Mouse (Mus musculus) monocyte, adult 2 months (primary cell): ENCODE results near the gene Camkmt.

ENCODE experiments used
- DNase-seq, 2 experiments: peaks; one replicate each; pipeline ENCODE4 v3.0.0; 2022; ENCODE audit warnings: low spot score in 2 of 2, low read depth in 1 of 2

The Camkmt gene

DNA sequence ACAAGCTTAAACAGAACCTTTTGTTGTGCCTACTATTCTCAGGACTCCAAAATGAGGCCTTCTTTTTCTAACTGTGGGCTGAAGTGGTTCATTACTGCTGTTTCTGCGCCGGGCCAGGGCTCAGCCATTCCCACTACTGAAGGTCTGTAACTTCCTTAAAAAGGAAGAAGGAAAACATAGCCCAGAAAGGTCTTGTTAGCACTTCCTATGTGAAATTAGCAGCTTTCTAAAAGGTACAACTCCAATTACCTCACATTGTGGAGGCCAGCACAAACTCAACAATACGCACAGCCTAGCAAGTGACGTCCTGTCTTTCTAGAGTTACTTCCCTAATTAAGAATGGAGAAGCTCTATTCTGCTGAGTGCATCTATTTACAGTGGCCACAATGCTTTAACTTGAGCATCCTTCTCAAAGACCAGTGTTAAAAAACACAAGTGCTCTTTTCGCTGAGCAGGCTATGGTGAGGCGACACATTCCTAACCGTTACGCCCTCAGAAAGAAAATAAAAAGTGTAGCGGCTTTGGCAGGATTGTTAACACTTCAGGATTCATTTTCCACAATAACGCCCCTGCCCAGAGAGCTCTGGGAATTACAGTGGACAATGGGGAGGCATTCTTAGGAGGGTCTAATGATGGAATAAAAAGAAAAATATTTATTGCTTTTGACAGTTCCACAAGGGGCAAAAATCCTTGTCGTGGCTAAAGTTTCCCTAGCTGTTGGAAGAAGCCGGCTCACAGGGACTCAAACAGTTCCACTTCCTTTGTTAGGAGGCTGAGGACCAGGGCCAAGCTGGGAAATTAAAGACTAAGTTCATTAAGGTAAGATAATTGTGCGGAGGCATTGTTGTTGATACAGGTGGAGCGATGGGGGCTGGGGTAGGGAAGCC lies 398.5 kb downstream of the Camkmt start:
- DNase-seq = peak in 1 of 2 experiments; percentile 12

DNA sequence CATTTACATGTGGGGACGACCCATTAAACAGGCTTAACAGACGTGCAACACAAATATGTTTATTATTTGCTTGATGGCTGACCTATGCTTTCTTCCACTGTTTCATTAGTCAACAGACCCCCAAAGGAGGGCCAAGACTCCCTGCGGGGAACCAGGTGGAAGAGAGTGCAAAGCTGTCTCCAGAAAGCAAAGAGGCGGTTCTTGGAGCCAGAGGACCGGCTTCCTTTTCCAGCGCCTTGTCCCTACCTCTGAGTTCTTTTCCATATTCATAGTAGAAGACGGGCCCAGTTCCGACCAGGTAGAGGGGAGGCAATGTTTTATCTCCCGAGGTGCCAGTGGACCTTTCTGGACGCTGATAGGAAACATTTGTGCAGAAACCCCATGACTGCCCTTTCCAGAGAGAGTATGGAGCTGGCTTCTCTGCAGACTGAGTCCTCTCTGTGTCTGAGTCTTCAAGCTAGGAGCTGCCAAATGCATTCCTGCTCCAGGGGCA lies 399.2 kb downstream of the Camkmt start:
- no peak for DNase-seq

DNA sequence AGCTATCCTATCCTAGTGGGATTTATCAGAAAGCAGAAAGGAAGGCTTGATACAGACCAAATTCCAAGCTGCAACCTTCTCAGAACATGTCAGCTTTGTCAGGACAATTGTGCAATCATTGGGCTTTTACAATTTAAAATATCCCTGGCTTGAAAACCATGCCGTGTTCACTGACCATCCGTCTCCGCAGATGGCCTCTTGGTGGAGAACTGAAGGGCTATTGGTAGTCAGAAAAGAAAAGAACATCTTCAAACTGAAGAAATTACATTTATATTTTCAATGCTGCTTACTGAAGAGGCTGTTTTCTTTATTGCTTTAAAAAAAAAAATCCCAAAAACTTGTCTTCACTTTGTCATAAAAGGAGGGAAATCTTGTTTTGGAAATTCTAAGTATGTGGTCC lies 401.1 kb downstream of the Camkmt start:
- no peak for DNase-seq

DNA sequence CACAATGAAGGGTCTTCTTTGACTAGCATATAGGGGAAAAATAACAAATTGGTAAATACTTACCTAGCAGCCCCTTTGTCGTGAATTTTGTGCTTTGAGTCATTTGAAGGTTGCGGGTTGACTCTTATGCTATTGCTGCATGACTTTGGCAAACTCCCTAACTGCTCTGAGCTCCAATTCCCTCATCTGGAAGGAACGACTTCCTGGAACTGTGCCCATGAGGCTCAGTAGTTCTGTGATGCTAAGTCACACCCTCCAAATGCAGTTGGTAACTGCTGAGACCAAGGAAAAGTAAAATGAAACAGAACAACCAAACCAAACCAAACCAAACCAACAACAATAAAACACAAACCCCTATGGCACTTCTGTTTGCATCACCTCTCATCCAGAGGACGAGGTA lies 403.2 kb downstream of the Camkmt start:
- DNase-seq = no peak

DNA sequence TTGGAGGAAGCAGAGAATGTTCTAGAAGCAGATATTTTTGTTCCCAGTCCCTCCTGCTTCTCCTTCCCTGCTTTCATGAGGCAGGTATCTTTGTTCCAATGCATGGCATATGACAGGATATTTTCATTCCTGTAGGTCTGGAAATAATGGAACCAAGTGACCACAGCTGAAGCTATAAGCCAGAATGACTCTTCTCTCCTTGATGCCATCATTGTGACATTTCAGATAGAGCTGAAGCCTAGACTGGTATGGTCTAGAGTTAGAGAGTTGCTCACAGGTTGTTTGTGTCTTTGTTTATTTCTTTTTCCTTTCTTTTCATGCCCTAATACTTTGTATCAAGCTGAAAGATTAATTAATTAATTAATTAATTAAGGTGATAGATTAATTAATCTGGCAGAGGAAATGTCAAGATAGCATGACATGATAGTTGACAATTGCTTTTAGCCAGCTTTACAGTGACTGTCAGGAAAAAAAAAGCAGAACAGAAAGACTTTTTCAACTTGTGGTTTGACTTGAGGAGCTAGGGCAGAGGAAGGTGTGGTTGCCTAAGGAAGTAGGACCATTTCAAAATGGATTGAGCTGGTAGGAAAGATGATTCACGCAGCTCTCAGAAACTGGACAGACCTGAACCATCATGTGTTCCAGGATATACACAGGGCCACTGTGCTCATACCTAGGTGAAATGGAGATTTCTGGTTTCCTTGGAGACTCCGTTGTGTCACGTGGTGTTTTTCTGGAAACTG lies 404.8 kb downstream of the Camkmt start:
- DNase-seq = peak in 1 of 2 experiments; percentile 5

DNA sequence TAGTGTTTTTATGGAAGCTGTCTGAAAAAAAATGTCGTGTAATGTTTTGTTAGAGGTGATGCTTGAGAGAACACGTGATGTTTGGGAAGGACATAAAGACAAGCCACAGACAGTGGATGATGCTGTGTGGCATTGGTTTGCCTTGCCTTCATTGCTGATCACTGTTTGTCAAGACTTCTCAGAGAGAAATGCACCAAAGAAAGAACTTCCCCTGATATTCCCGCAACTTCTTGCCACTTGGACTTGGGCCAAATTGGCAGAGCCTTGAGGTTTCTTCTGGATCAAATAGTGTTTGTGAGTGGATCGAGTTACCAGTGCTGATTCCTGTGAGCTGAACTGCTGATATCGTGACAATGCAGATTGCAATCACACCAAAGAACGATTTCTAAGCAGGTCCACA lies 405.5 kb downstream of the Camkmt start:
- no peak for DNase-seq

DNA sequence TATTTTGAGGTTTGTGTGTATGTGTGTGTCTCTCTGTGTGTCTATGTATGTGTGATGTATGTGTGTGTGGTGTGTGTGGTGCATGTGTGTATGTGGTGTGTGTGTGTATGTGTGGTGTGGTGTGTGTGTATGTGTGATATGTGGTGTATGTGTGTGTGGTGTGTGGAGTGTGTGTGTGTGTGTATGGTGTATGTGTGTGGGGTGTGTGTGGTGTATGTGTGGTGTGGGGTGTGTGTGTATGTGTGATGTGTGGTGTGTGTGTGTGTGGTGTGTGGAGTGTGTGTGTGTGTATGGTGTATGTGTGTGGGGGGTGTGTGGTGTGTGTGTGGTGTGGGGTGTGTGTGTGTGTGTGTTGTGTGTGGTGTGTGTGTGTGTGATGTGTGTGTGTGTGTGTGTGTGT lies 414.5 kb downstream of the Camkmt start:
- no peak for DNase-seq

DNA sequence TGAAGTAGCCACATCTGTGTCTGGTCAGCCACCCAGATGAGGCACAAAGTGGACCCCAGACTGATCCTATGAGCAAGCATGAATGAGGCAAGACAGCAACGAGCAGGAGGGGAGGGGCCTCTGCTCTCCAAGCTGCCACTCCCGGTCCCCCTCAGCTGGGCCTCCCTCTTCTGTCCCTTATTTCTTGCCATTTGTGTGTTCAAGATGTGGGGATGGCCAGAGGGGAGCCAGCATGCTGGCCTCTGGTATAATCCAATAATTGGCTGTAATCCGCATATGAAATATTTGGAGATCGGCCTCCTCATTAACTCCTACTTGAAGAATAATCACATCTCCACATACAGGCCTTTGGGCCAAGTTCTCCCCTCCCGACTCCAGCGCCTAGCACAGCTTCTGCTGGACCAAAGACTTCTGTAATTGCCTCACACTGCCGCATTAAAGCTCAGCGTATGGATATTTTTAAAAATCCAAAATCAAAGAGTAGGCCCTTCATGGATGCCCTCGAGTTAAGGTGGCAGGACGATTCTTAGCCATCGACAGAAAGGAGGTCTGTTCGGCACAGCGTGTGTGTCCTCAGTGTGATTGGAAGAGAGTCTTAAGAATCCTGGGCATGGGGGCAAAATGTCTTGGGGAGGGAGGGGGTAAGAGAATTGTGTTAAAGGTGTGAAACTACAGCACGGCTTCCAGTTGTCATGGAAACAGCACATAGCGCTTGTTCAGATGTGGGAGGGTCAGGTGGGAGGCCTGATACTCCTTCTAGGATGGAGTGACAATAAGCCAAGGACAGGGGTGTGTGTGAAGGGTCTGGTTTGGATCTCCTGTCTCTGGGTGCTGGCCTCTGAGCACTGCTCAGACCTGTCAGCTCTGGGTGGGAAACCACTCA lies 416.1 kb downstream of the Camkmt start:
- no peak for DNase-seq

DNA sequence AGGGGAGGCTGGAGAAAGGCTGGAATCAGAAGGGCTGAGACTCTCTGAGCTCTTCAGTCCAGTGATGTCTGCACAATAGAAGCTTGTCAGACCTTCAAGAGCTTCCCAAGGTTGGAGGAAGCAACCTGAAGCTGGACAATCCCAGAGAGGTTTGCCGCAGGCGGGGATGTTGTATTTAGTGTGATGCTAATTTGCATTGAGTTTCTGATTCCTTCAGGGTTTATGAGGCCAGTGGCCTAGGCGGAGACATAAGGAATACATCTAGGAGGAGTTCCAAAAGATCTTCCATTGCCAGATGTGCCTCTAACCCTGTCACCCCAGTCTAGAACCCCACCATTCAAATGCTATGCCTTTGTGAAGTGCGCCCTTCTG lies 416.7 kb downstream of the Camkmt start:
- no peak for DNase-seq
